Mouse (Mus musculus) olfactory bulb, adult 2 months (tissue): ENCODE measurements around the gene Zfp37.

ENCODE experiments used
- CTCF ChIP-seq: fragments of 200-500 bp; IDR thresholded peaks from 2 replicates; pipeline ENCODE4 v1.5.1; 2012; ENCODE audit warnings: low read depth, mild to moderate bottlenecking, low read length, moderate library complexity; ENCODE audit not compliant: insufficient read depth
- POLR2A ChIP-seq: fragments of 200-500 bp; IDR thresholded peaks from 2 replicates; pipeline ENCODE4 v1.6.1; 2012; ENCODE audit warnings: mild to moderate bottlenecking, low read depth, low read length, moderate library complexity; ENCODE audit not compliant: insufficient read depth

DNA sequence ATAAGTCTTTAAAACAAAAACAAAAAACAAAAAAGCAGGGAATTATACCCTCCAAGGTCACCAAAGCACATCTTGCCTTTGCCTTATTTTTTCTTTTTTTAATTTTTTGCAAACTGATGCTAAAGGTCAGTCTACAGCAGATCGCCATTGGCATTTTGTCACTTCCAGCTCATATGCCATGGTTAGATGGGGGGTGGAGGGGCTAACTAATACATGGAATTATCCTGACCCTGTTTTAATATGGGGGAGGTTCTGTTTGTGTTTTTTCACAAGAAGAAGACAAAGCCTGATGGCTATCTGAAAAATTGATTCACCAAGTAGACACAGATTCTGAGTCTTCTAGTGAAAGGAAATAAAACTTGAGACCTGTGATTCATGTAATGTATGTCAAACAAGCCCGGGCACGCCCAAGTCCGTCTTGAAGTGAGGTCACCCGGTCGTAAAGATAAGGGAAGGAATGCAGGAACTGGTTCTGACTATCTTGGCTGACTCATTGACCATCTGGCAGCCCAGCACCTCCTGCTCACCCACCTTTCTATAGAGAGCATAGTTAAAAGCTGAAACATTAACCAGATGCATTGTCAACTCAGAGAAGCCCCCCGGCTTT lies 30.8 kb downstream of the Zfp37 start:
- no peak for TF ChIP-seq CTCF
- no peak for TF ChIP-seq POLR2A
